Mouse (Mus musculus): ENCODE results near the gene Sos1. TPM values are rescaled to one million over a fixed set of nuclear protein-coding genes. Genes with fewer than 3 reads are reported as not detected.
"Not testable (repeated sequence)": the region's sequence is repeated elsewhere in the genome, so short reads cannot be mapped to it uniquely, and the experiment has no call there.

Gene Sos1
- polyA plus RNA-seq, 1 experiment from 2014 or later, result 2.3 TPM

- whole genome bisulfite sequencing, result 88% methylated on average over 5 of the region's 5 CpGs
- Histone ChIP-seq H3K9me3 (replicated peaks; ENCODE audit: control insufficient read depth, low read length) (no peaks in the 10 kb centered on the region), H3K36me3 (ENCODE audit: control insufficient read depth, insufficient read depth) (no peaks in the 10 kb centered on the region), H3K4me2 (ENCODE audit: low read depth, low read length) (no peak overlapping the region), H3K27me3 (ENCODE audit: control insufficient read depth, insufficient read depth, low read length) (no peaks in the 10 kb centered on the region), H3K4me3 (ENCODE audit: low read length) (no peak overlapping the region), H3K27ac (ENCODE audit: low read length) (no peak overlapping the region), H3K9ac (ENCODE audit: low read length) (no peak overlapping the region), H3K4me1 (ENCODE audit: control insufficient read depth, insufficient read depth, low read length) (peaks cover 22% of the 10 kb centered on the region)
- ATAC-seq (replicated peaks; ENCODE audit: extremely low read depth, insufficient read depth, low FRiP score), result no peak
Observed at GRCm38 (mm10) chr17:80485160-80485559, 4.9 kb upstream of the Sos1 start.

- Histone ChIP-seq H3K27me3 (ENCODE audit: control insufficient read depth, insufficient read depth, low read length) (no peaks in the 10 kb centered on the region), H3K36me3 (ENCODE audit: control insufficient read depth, insufficient read depth) (no peaks in the 10 kb centered on the region), H3K9ac (ENCODE audit: low read length) (peak overlapping the region; percentile 97), H3K9me3 (replicated peaks; ENCODE audit: control insufficient read depth, low read length) (no peaks in the 10 kb centered on the region), H3K4me2 (ENCODE audit: low read depth, low read length) (peak overlapping the region; percentile 82), H3K4me1 (ENCODE audit: control insufficient read depth, insufficient read depth, low read length) (peaks cover 23% of the 10 kb centered on the region), H3K27ac (ENCODE audit: low read length) (peak overlapping the region; percentile 93), H3K4me3 (ENCODE audit: low read length) (peak overlapping the region; percentile 93)
- no peak for ATAC-seq (replicated peaks; ENCODE audit: extremely low read depth, insufficient read depth, low FRiP score)
- WGBS, result 44% methylated on average over 7 of the region's 7 CpGs
Observed at GRCm38 (mm10) chr17:80480855-80481224, 587 bp upstream of the Sos1 start.

- Histone ChIP-seq H3K9me3 (replicated peaks; ENCODE audit: control insufficient read depth, low read length) (no peaks in the 10 kb centered on the region), H3K36me3 (ENCODE audit: control insufficient read depth, insufficient read depth) (no peaks in the 10 kb centered on the region), H3K4me1 (ENCODE audit: control insufficient read depth, insufficient read depth, low read length) (peaks cover 23% of the 10 kb centered on the region), H3K4me3 (ENCODE audit: low read length) (peak overlapping the region; percentile 93), H3K27me3 (ENCODE audit: control insufficient read depth, insufficient read depth, low read length) (no peaks in the 10 kb centered on the region), H3K27ac (ENCODE audit: low read length) (peak overlapping the region; percentile 93), H3K9ac (ENCODE audit: low read length) (peak overlapping the region; percentile 97), H3K4me2 (ENCODE audit: low read depth, low read length) (peak overlapping the region; percentile 82)
- ATAC-seq (replicated peaks; ENCODE audit: extremely low read depth, insufficient read depth, low FRiP score), result peak; percentile 34
- under 1% methylated on average over 71 of the region's 71 CpGs for WGBS
Observed at GRCm38 (mm10) chr17:80479295-80480030, 790 bp downstream of the Sos1 start.

GRCm38 (mm10) chr17:80477679-80478078, 2.6 kb downstream of the Sos1 start:
- H3K9ac ChIP-seq (ENCODE audit: low read length), result no peak overlapping the region
- no peaks in the 10 kb centered on the region for H3K36me3 ChIP-seq (ENCODE audit: control insufficient read depth, insufficient read depth)
- H3K9me3 ChIP-seq (replicated peaks; ENCODE audit: control insufficient read depth, low read length), result no peaks in the 10 kb centered on the region
- ATAC-seq (replicated peaks; ENCODE audit: extremely low read depth, insufficient read depth, low FRiP score), result no peak
- no peak overlapping the region for H3K27ac ChIP-seq (ENCODE audit: low read length)
- H3K4me1 ChIP-seq (ENCODE audit: control insufficient read depth, insufficient read depth, low read length), result peaks cover 17% of the 10 kb centered on the region
- H3K4me2 ChIP-seq (ENCODE audit: low read depth, low read length), result no peak overlapping the region
- H3K27me3 ChIP-seq (ENCODE audit: control insufficient read depth, insufficient read depth, low read length), result no peaks in the 10 kb centered on the region
- 76% methylated on average over 2 of the region's 2 CpGs for WGBS
- no peak overlapping the region for H3K4me3 ChIP-seq (ENCODE audit: low read length)

- peaks cover 18% of the 10 kb centered on the region for H3K4me1 ChIP-seq (ENCODE audit: control insufficient read depth, insufficient read depth, low read length)
- H3K4me2 ChIP-seq (ENCODE audit: low read depth, low read length), result no peak overlapping the region
- ATAC-seq (replicated peaks; ENCODE audit: extremely low read depth, insufficient read depth, low FRiP score), result no peak
Observed at GRCm38 (mm10) chr17:80476496-80476895, 3.8 kb downstream of the Sos1 start.

GRCm38 (mm10) chr17:80471056-80471802, 9.0 kb downstream of the Sos1 start:
- Histone ChIP-seq H3K36me3 (ENCODE audit: control insufficient read depth, insufficient read depth) (no peaks in the 10 kb centered on the region), H3K9me3 (replicated peaks; ENCODE audit: control insufficient read depth, low read length) (no peaks in the 10 kb centered on the region), H3K27me3 (ENCODE audit: control insufficient read depth, insufficient read depth, low read length) (no peaks in the 10 kb centered on the region), H3K27ac (ENCODE audit: low read length) (peak overlapping the region; percentile 11; the same call in 1 of the 2 replicates), H3K4me1 (ENCODE audit: control insufficient read depth, insufficient read depth, low read length) (peaks cover 7% of the 10 kb centered on the region), H3K4me3 (ENCODE audit: low read length) (no peak overlapping the region), H3K4me2 (ENCODE audit: low read depth, low read length) (no peak overlapping the region), H3K9ac (ENCODE audit: low read length) (no peak overlapping the region)
- WGBS, result 45% methylated on average over 8 of the region's 8 CpGs
- no peak for ATAC-seq (replicated peaks; ENCODE audit: extremely low read depth, insufficient read depth, low FRiP score)

More at GRCm38 (mm10) chr17:80476496-80476895, 3.8 kb downstream of the Sos1 start:
- Histone ChIP-seq H3K27me3 (ENCODE audit: control insufficient read depth, insufficient read depth, low read length) (no peaks in the 10 kb centered on the region), H3K9me3 (replicated peaks; ENCODE audit: control insufficient read depth, low read length) (no peaks in the 10 kb centered on the region), H3K36me3 (ENCODE audit: control insufficient read depth, insufficient read depth) (no peaks in the 10 kb centered on the region), H3K9ac (ENCODE audit: low read length) (no peak overlapping the region), H3K4me3 (ENCODE audit: low read length) (no peak overlapping the region), H3K27ac (ENCODE audit: low read length) (no peak overlapping the region)
- 82% methylated on average over 4 of the region's 4 CpGs for WGBS

- H3K4me3 ChIP-seq (ENCODE audit: low read length); H3K36me3 ChIP-seq (ENCODE audit: control insufficient read depth, insufficient read depth); H3K27ac ChIP-seq (ENCODE audit: low read length); H3K9me3 ChIP-seq (replicated peaks; ENCODE audit: control insufficient read depth, low read length); H3K4me1 ChIP-seq (ENCODE audit: control insufficient read depth, insufficient read depth, low read length); H3K9ac ChIP-seq (ENCODE audit: low read length); H3K27me3 ChIP-seq (ENCODE audit: control insufficient read depth, insufficient read depth, low read length); H3K4me2 ChIP-seq (ENCODE audit: low read depth, low read length); ATAC-seq (replicated peaks; ENCODE audit: extremely low read depth, insufficient read depth, low FRiP score): not testable (repeated sequence)
- WGBS, result 46% methylated on average over 3 of the region's 3 CpGs
Observed at GRCm38 (mm10) chr17:80468417-80468894, 11.8 kb downstream of the Sos1 start.

GRCm38 (mm10) chr17:80460258-80460657, 20.0 kb downstream of the Sos1 start:
- 59% methylated on average over 5 of the region's 5 CpGs for WGBS
- Histone ChIP-seq H3K4me3 (ENCODE audit: low read length) (no peak overlapping the region), H3K9ac (ENCODE audit: low read length) (no peak overlapping the region), H3K27me3 (ENCODE audit: control insufficient read depth, insufficient read depth, low read length) (no peaks in the 10 kb centered on the region), H3K36me3 (ENCODE audit: control insufficient read depth, insufficient read depth) (no peaks in the 10 kb centered on the region), H3K4me1 (ENCODE audit: control insufficient read depth, insufficient read depth, low read length) (no peaks in the 10 kb centered on the region), H3K4me2 (ENCODE audit: low read depth, low read length) (no peak overlapping the region), H3K9me3 (replicated peaks; ENCODE audit: control insufficient read depth, low read length) (no peaks in the 10 kb centered on the region), H3K27ac (ENCODE audit: low read length) (no peak overlapping the region)
- no peak for ATAC-seq (replicated peaks; ENCODE audit: extremely low read depth, insufficient read depth, low FRiP score)

GRCm38 (mm10) chr17:80455648-80456047, 24.6 kb downstream of the Sos1 start:
- Histone ChIP-seq H3K9me3 (replicated peaks; ENCODE audit: control insufficient read depth, low read length) (no peaks in the 10 kb centered on the region), H3K4me3 (ENCODE audit: low read length) (no peak overlapping the region), H3K27me3 (ENCODE audit: control insufficient read depth, insufficient read depth, low read length) (no peaks in the 10 kb centered on the region), H3K9ac (ENCODE audit: low read length) (no peak overlapping the region), H3K4me2 (ENCODE audit: low read depth, low read length) (no peak overlapping the region), H3K27ac (ENCODE audit: low read length) (no peak overlapping the region), H3K4me1 (ENCODE audit: control insufficient read depth, insufficient read depth, low read length) (no peaks in the 10 kb centered on the region), H3K36me3 (ENCODE audit: control insufficient read depth, insufficient read depth) (0 out of 2 replicates have a peak, but pooled peaks cover 2% of the 10 kb centered on the region)
- WGBS, result 28% methylated on average over 2 of the region's 2 CpGs
- ATAC-seq (replicated peaks; ENCODE audit: extremely low read depth, insufficient read depth, low FRiP score), result no peak

All from heart, embryonic 16.5 days (tissue).